Mouse (Mus musculus): ENCODE measurements around the gene Brca2.

- peak; percentile 34 for TF ChIP-seq CTCF (conservative IDR thresholded peaks at IDR 0.05; ENCODE audit: low read length)
- no peak for TF ChIP-seq NANOG (IDR thresholded peaks at IDR 0.05; ENCODE audit: borderline replicate concordance, low read length)
- no peak for TF ChIP-seq POU5F1 (IDR thresholded peaks at IDR 0.05; ENCODE audit: borderline replicate concordance, low read length)
These were observed 2.9 kb upstream of the Brca2 start for GRCm38 (mm10) chr5:150519551-150519950.
